Mouse (Mus musculus): ENCODE data around the gene Aim2. TPM values are rescaled to one million over a fixed set of nuclear protein-coding genes. Genes with fewer than 3 reads are reported as not detected.
"Not testable (repeated sequence)": the region's sequence is repeated elsewhere in the genome, so short reads cannot be mapped to it uniquely, and the experiment has no call there.

Gene Aim2
- under 1 TPM in 1 of 2 experiments, not detected in 1; 0.47 TPM for total RNA-seq (2021)
- long read RNA-seq, experiment 1: 0 reads
- long read RNA-seq, experiment 2: 0 reads

- DNase-seq: no peak
- intact Hi-C loops (cut with DNase I): no loop called here
These were observed at the start of gene Aim2 for GRCm38 (mm10) chr1:173350372-173350957. Gene Aim2, plus strand, starts transcription at chr1:173350879.

DNA sequence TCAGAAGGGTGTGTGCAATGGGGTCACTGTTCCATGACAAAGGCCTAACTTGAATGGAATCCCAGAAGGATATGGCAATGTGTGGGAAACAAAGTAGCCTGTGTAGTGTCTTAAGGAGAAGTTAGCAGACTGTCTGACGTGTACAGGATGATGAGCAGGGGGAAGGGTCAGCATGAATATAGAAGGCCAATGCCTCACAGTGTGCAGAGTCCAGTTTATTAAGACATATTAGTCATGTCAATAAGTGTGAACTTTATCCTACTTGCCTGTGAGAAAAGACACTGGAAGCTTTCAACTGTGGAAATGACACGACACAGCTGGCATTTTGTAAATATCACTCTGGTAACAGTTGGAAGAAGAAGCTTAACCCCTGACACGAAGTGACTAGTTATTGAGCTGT is 47.9 kb upstream of the Aim2 start:
- intact Hi-C loops (cut with DNase I); DNase-seq: not testable (repeated sequence)

DNA sequence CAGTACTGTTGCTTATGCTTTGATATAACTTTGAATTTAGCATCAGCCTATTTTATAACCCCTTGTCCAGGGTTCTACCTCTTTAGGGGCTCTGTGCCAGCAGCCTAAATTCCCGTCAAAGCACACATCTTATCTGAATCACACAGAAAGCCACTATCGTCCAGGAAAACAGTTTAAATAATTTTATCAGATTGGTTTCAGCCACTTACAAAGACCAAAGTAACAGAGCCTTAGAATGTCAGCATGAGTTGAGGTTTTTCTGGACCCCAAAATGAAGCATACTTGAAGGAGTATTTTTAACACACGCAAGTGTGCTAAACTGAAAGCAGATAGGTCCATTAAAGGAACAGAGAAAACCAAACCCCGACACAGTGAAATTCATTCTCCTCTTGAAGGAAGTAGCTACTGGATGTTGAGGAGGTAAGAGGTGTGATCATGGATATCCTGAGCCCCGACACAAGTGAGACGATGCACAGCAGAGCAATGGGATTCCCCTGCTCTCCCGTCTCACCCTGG is 37.1 kb upstream of the Aim2 start:
- DNase-seq; intact Hi-C loops (cut with DNase I): not testable (repeated sequence)

DNA sequence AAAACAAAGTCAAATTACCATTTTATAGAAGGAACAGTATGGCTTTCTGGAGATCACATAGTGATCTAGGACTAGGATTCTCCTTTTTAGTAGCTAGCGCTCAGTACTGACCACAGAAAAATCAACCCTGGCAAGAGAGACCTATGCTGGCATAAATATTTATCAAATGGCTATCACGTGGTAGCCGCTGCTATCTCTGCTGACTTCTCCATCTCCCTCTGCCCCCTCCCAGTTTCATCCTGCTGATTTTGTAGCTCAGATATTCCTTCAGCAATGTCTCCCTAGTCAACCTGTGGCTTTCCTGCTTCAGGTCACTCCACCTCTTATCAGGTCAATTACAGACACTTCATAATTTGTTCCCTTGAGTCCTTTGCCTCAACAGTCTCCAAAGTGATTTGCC is 35.0 kb upstream of the Aim2 start:
- intact Hi-C loops (cut with DNase I): no loop called here
- DNase-seq: no peak

- intact Hi-C loops (cut with DNase I): no loop called here
- no peak for DNase-seq
These were observed 32.7 kb upstream of the Aim2 start for GRCm38 (mm10) chr1:173317925-173318477.

DNA sequence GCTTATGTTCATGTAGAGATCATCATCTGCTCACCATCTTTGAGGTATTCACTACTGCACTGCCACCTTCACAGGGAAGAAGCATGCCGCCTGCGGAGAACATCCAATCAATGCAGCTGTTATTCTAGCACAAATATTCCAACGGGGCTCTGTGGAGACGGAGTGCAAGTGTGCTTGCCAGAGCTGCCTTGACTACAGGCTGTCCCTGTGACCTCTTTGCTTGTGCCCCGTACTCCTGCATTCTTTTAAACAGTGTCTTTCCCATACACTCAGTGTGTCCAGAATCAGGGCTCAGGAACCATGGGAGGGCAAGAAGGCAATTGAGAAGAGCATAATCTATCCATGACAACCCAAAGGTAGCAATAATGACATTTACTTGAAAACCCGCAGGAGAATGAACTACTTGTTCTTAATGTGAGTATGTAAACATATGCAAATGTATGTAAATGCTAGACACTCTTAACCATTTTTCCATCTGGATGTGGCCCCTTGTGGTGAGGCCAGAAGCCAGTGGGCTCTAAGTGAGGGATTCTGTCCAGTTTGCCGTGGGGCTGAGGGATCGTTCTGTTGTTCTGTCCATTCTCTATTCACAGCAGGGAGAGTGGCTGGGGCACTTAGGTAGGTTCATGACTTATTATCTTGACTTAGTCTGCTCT is 29.0 kb upstream of the Aim2 start:
- DNase-seq: no peak
- intact Hi-C loops (cut with DNase I): no loop called here

GRCm38 (mm10) chr1:173322249-173322627 is 28.4 kb upstream of the Aim2 start:
- DNase-seq: no peak
- intact Hi-C loops (cut with DNase I): no loop called here

GRCm38 (mm10) chr1:173323839-173324585 is 26.7 kb upstream of the Aim2 start:
- DNase-seq: no peak
- intact Hi-C loops (cut with DNase I): no loop called here

DNA sequence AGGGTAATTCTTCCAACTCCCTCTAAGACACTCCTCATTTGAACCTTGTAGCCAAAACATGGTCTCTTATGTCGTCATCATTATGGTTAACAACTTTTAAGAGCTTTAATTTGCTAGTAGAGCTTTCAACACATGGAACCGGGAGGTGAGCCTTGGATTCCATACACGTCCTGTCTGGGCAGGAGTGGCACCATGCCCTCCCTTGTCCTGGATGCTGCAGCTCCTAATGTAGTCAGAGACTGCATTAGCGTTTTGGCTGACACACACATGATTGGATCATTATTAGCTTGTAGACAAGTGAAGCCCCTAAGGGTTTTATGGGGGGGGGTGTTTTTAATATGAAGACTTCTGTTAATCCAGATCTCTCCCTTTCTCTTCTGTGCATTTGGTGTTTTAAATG is 25.7 kb upstream of the Aim2 start:
- DNase-seq: no peak
- intact Hi-C loops (cut with DNase I): no loop called here

- DNase-seq: no peak
- intact Hi-C loops (cut with DNase I): no loop called here
These were observed 25.3 kb upstream of the Aim2 start for GRCm38 (mm10) chr1:173325395-173325794.

DNA sequence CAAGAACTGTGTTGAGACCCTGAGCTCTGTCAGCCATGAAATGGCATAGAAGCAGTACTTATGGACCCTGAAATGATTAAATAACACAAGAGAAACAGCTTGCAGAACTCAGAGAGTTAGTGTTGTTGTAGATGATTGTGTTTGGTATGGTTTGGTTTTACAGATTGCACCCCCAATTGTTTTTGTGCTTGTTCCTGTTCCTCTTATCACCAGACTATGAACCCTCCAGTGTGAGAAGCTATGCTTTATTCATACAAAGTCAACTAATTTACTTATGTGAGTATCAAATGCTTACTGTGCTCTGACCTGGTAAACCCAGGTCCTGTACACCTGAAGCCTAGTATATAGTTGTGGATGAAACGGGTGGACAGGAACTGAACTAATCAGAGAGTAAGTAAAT is 24.1 kb upstream of the Aim2 start:
- intact Hi-C loops (cut with DNase I): no loop called here
- DNase-seq: no peak

DNA sequence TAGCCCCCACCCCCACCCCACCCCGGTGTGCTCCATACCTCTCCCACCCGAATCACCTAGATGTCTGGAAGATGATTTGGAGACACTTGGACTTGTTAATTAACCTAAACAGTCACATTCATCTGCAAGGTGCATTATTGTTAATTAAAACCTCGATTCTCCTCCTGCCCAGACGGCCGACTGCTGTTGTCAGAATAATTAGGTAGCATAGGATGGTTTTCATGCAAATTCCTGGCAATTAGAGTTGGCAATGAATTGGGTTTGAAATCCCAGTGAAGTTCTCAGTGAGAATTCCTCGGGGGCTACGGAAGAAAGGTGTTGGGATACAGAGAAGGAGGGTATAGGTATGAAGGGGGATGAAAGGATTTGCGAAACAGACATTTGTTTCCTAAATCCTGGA is 22.2 kb upstream of the Aim2 start:
- no peak for DNase-seq
- intact Hi-C loops (cut with DNase I): no loop called here

DNA sequence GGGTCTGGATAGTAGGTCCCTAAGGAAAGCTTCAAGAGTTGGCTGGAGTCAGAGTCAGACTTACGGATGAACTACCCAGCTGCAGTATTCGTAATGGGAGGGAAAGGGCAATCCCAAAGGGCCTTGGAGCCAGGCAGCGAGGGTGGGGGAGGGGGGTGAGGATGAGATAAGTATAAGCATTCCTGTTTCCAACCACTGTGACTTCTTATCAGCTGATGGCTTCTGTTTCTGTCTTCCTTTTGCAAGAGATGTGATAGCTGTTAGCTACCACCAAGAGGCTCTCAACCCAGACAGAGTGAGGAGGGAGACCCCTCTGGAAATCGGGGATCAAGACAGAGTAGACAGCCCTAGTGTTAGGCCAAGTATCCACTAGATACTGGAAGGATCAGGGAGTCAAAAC is 21.5 kb upstream of the Aim2 start:
- intact Hi-C loops (cut with DNase I): no loop called here
- no peak for DNase-seq

- no peak for DNase-seq
- intact Hi-C loops (cut with DNase I): no loop called here
These were observed 20.9 kb upstream of the Aim2 start for GRCm38 (mm10) chr1:173329743-173330142.

GRCm38 (mm10) chr1:173332418-173332817 is 18.3 kb upstream of the Aim2 start:
- no peak for DNase-seq
- intact Hi-C loops (cut with DNase I): no loop called here

DNA sequence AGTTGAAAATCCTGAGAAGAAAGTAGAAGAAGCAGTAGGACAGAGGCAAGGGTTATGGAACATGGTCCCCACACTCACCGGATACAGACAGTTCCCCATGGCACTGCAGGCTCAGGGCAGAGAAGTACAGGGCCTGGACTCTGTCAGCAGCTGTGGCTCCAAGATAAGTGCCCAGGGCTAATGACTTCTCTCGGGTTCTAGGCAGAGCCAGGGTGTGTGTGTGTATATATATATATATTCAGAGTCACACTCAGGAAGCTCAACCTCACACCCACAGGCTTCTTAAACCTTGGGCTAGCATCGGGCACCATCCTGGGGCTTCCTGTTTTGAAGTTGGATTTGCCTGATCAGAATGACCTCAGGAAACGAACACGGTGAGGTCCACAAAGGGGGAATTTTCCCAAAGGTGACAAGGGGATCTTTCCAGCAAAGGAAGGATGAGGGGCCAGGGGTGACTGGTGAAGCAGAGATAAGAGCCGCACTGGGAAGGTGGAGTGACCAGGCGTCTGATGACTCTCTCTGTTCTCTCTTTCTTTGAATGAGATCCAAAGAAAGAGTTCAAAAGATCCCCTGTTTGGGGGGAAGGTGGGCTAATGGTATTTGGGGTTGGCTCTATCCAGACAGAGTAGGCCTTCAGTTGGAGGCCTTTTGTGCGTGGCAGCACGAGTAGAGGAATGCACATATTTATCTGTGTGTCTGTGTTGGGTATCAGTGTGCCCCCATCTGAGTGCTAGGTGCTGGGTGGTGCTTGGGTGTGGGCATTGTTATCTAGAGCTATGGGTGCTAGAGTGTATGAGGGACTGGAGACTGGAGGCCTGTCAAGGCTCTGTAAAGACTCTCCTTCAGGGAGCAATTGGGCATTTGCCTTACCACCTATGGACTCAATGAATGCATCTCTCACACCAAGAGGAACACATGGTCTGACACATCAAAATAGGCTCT is 17.1 kb upstream of the Aim2 start, which contains the start of gene Ackr1:
Ackr1 (minus strand) TSS at position 439 of the 942 bp plus-strand sequence.
- intact Hi-C loops (cut with DNase I): no loop called here
- no peak for DNase-seq

GRCm38 (mm10) chr1:173335903-173336302 is 14.8 kb upstream of the Aim2 start:
- intact Hi-C loops (cut with DNase I): no loop called here

GRCm38 (mm10) chr1:173337008-173337407 is 13.7 kb upstream of the Aim2 start:
- intact Hi-C loops (cut with DNase I): no loop called here
- DNase-seq: no peak

More at GRCm38 (mm10) chr1:173335903-173336302, 14.8 kb upstream of the Aim2 start:
- DNase-seq: no peak

DNA sequence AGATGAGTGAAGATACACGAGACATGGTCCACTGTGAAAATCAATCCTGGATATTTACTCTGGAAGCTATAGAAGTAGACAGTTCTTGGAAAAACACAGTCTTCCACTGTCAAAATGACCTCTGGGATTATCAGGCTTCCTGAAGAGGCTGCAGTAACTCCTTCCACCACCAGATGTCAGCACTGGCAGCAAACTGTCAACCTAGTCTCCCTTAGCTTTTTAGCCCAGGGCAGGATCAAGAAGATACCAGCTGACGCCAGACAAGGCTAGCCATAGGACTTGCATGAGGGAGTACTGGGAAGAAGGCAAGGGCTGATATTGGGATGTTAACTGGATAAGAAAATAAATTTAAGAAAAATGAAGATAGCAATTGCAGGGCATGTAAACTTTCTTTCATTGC is 11.1 kb upstream of the Aim2 start:
- DNase-seq: peak in 1 of 2 experiments; percentile 20
- intact Hi-C loops (cut with DNase I): loop anchor here (2.0 kb wide), 1 partner anchor 59 kb away; no protein-coding TSS in a partner anchor

DNA sequence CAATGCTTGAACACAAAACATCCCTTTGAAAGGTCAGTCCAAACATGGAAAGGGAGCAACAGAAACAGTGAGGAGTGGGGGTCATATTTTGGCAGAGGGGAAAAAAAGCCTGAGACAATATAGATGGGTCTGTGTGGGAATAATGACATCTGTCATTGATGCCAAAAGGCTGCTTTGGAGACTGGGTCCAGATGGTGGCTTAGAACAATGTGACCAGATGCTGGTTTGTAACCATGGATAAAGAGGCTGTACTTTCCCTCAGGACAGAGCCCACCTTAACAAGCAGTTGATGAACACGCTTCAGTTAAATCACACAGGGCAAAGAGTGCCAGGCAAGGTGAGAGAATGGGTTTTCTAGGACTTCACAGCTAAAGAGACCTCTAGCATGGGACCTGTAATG is 8.3 kb upstream of the Aim2 start:
- intact Hi-C loops (cut with DNase I): no loop called here
- no peak for DNase-seq

Measured in gastrocnemius, postnatal 36 days (tissue).